Mouse (Mus musculus): Measurements from ENCODE around the gene Olfr391-ps. TPM values are rescaled to one million over a fixed set of nuclear protein-coding genes. Genes with fewer than 3 reads are reported as not detected.

Olfr391-ps gene
- polyA plus RNA-seq (2012; ENCODE audit: insufficient read depth, low replicate concordance) = 0.30 TPM in 1 of 2 replicates, not detected in the other

DNA sequence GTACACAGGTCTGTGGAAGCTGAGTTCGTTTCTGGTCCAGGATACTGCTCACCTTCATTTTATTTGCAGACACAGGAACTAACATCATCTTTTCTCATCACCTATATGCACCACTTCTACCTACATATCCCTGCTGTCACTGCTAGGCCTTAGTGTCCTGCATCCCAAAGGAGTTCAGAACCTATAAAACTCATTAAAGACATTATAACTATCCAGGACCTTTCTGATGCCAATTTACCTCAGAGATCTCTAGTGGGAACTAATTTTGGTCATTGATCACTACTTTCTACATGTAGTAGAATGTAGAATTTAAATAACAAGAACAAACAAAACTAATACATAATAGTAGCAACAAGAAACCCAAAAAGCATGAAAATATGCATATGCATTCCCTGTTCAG, at the start of gene Olfr391-ps:
Gene Olfr391-ps (minus strand): TSS at position 101 of the 400 bp plus-strand sequence.
- no peak for TF ChIP-seq GATA1 (IDR thresholded peaks at IDR 0.05; ENCODE audit: borderline replicate concordance, low read length)
- no peak for TF ChIP-seq FLI1 (IDR thresholded peaks at IDR 0.05; ENCODE audit: low read length)
- Histone ChIP-seq H3K4me1 (no peaks in the 10 kb centered on the region), H3K9me3 (no peaks in the 10 kb centered on the region), H3K4me3 (replicated peaks) (no peak within 1 kb of the TSS), H3K36me3 (replicated peaks; ENCODE audit: low read length) (no peaks in the 10 kb centered on the region), H3K27me3 (replicated peaks) (no peaks in the 10 kb centered on the region)

GRCm38 (mm10) chr11:73851354-73851753, 48.5 kb upstream of the Olfr391-ps start, which contains the start of gene Olfr393:
Gene Olfr393, minus strand, starts transcription at chr11:73851454.
- Histone ChIP-seq H3K9me3 (no peaks in the 10 kb centered on the region), H3K27me3 (replicated peaks) (no peaks in the 10 kb centered on the region), H3K36me3 (replicated peaks; ENCODE audit: low read length) (no peaks in the 10 kb centered on the region), H3K4me1 (no peaks in the 10 kb centered on the region), H3K4me3 (replicated peaks) (no peak within 1 kb of the TSS)
- TF ChIP-seq GATA1 (IDR thresholded peaks at IDR 0.05; ENCODE audit: borderline replicate concordance, low read length) (no peak), FLI1 (IDR thresholded peaks at IDR 0.05; ENCODE audit: low read length) (no peak)

- no peaks in the 10 kb centered on the region for H3K27me3 ChIP-seq (replicated peaks)
- TF ChIP-seq GATA1 (IDR thresholded peaks at IDR 0.05; ENCODE audit: borderline replicate concordance, low read length) (no peak), FLI1 (IDR thresholded peaks at IDR 0.05; ENCODE audit: low read length) (no peak)
- no peak within 1 kb of the TSS for H3K4me3 ChIP-seq (replicated peaks)
- H3K36me3 ChIP-seq (replicated peaks; ENCODE audit: low read length) = no peaks in the 10 kb centered on the region
- no peaks in the 10 kb centered on the region for H3K4me1 ChIP-seq
- no peaks in the 10 kb centered on the region for H3K9me3 ChIP-seq
Observed at GRCm38 (mm10) chr11:73816949-73817348, 14.1 kb upstream of the Olfr391-ps start, which contains the start of gene Olfr392. Gene Olfr392, minus strand, starts transcription at chr11:73817049.

DNA sequence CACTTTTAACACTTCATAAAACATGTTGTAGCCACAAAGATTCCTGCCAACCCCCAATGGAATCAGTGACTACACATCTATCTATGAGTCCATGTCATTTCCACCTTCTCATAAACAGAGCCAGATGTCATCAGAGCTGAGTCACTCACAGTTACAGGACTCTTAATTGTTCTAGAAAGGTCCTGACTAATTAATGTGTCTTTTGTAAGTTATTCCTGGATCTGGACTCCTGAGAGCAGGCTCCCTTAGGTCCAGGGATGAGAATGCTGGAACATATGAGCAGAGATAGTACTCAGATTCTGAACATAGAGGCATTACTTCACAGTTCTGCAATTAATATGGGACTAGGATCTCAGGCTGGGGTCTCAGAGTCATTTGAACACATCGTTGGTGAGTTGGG, 20.2 kb downstream of the Olfr391-ps start, which contains the start of gene Olfr390:
Gene Olfr390 (plus strand): TSS at position 301 of the 400 bp plus-strand sequence.
- Histone ChIP-seq H3K4me3 (replicated peaks) (no peak within 1 kb of the TSS), H3K27me3 (replicated peaks) (no peaks in the 10 kb centered on the region), H3K36me3 (replicated peaks; ENCODE audit: low read length) (no peaks in the 10 kb centered on the region), H3K4me1 (no peaks in the 10 kb centered on the region), H3K9me3 (no peaks in the 10 kb centered on the region)
- no peak for TF ChIP-seq GATA1 (IDR thresholded peaks at IDR 0.05; ENCODE audit: borderline replicate concordance, low read length)
- TF ChIP-seq FLI1 (IDR thresholded peaks at IDR 0.05; ENCODE audit: low read length) = no peak

GRCm38 (mm10) chr11:73780613-73781012, 22.2 kb downstream of the Olfr391-ps start, which contains the start of gene Olfr389:
Gene Olfr389, minus strand, starts transcription at chr11:73780713.
- Histone ChIP-seq H3K4me3 (replicated peaks) (no peak within 1 kb of the TSS), H3K36me3 (replicated peaks; ENCODE audit: low read length) (no peaks in the 10 kb centered on the region), H3K27me3 (replicated peaks) (no peaks in the 10 kb centered on the region), H3K4me1 (no peaks in the 10 kb centered on the region), H3K9me3 (no peaks in the 10 kb centered on the region)
- TF ChIP-seq FLI1 (IDR thresholded peaks at IDR 0.05; ENCODE audit: low read length) (no peak), GATA1 (IDR thresholded peaks at IDR 0.05; ENCODE audit: borderline replicate concordance, low read length) (no peak)

- no peaks in the 10 kb centered on the region for H3K36me3 ChIP-seq (replicated peaks; ENCODE audit: low read length)
- no peaks in the 10 kb centered on the region for H3K27me3 ChIP-seq (replicated peaks)
- TF ChIP-seq GATA1 (IDR thresholded peaks at IDR 0.05; ENCODE audit: borderline replicate concordance, low read length) = no peak
- H3K4me1 ChIP-seq = no peaks in the 10 kb centered on the region
- H3K4me3 ChIP-seq (replicated peaks) = no peak overlapping the region
- peaks cover 10% of the 10 kb centered on the region; the same call in 1 of the 2 replicates for H3K9me3 ChIP-seq
Observed at GRCm38 (mm10) chr11:73759115-73759514, 43.7 kb downstream of the Olfr391-ps start.

Other genes starting within 250 kb of the Olfr391-ps start
- not detected in 2 replicates for gene Olfr385, start 210.0 kb downstream of the Olfr391-ps start, polyA plus RNA-seq (2012; ENCODE audit: insufficient read depth, low replicate concordance)
- gene Olfr384, start 204.5 kb downstream of the Olfr391-ps start, polyA plus RNA-seq (2012; ENCODE audit: insufficient read depth, low replicate concordance) = not detected in 2 replicates
- not detected in 2 replicates for gene Zfp735, start 114.3 kb downstream of the Olfr391-ps start, polyA plus RNA-seq (2012; ENCODE audit: insufficient read depth, low replicate concordance)
- not detected in 2 replicates for gene Olfr389, start 22.3 kb downstream of the Olfr391-ps start, polyA plus RNA-seq (2012; ENCODE audit: insufficient read depth, low replicate concordance)
- not detected in 2 replicates for gene Olfr390, start 20.1 kb downstream of the Olfr391-ps start, polyA plus RNA-seq (2012; ENCODE audit: insufficient read depth, low replicate concordance)
- not detected in 2 replicates for gene Olfr392, start 14.0 kb upstream of the Olfr391-ps start, polyA plus RNA-seq (2012; ENCODE audit: insufficient read depth, low replicate concordance)
- not detected in 2 replicates for gene Olfr393, start 48.4 kb upstream of the Olfr391-ps start, polyA plus RNA-seq (2012; ENCODE audit: insufficient read depth, low replicate concordance)
- gene Olfr394, start 87.7 kb upstream of the Olfr391-ps start, polyA plus RNA-seq (2012; ENCODE audit: insufficient read depth, low replicate concordance) = 0.49 TPM in 1 of 2 replicates, not detected in the other
- gene Olfr395, start 106.2 kb upstream of the Olfr391-ps start, polyA plus RNA-seq (2012; ENCODE audit: insufficient read depth, low replicate concordance) = not detected in 2 replicates
- gene Olfr23, start 133.6 kb upstream of the Olfr391-ps start, polyA plus RNA-seq (2012; ENCODE audit: insufficient read depth, low replicate concordance) = not detected in 2 replicates
- not detected in 2 replicates for gene Olfr397, start 157.8 kb upstream of the Olfr391-ps start, polyA plus RNA-seq (2012; ENCODE audit: insufficient read depth, low replicate concordance)
- not detected in 2 replicates for gene Olfr398, start 187.4 kb upstream of the Olfr391-ps start, polyA plus RNA-seq (2012; ENCODE audit: insufficient read depth, low replicate concordance)

Data from megakaryocyte, embryonic 14.5 days (primary cell).